Mouse (Mus musculus) frontal cortex, postnatal 25 days (tissue): ENCODE results near the gene 4930544D05Rik.
"Not testable (repeated sequence)": the region's sequence is repeated elsewhere in the genome, so short reads cannot be mapped to it uniquely, and the experiment has no call there.

Source experiments
- DNase-seq, 2 experiments: peaks; one replicate each; pipeline ENCODE4 v3.0.0; 2022; ENCODE audit warnings: low spot score in 2 of 2

4930544D05Rik gene

GRCm38 (mm10) chr11:70615516-70616093, at the start of gene 4930544D05Rik:
Gene 4930544D05Rik (plus strand): TSS chr11:70615848.
- DNase-seq = no peak

- no peak for DNase-seq
These were observed 49.1 kb upstream of the 4930544D05Rik start for GRCm38 (mm10) chr11:70566586-70566985.

GRCm38 (mm10) chr11:70570614-70571013, 45.0 kb upstream of the 4930544D05Rik start:
- DNase-seq = not testable (repeated sequence)

GRCm38 (mm10) chr11:70571641-70572040, 44.0 kb upstream of the 4930544D05Rik start:
- no peak for DNase-seq

GRCm38 (mm10) chr11:70572348-70572902, 43.2 kb upstream of the 4930544D05Rik start:
- no peak for DNase-seq

DNA sequence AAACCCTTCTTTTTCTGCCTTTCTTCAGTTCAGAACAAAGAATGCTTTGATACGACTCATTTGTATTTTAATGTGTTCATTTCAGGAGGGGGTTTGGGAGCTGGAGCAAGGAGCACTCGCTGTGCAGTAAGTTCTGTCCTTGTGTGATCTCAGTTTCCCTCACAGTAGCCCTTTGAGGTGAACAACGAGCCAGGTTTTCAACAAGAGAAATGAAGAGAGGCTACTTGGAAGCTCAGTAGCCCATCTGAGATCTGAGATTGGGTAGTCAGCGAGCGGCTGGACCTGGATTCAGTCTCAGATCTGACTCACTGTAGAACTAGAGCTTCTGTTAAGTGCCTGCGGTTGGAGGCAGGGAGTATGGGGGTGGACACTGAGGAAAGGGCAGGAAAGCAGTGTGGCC, 41.8 kb upstream of the 4930544D05Rik start:
- DNase-seq = no peak

- DNase-seq = no peak
These were observed 38.4 kb upstream of the 4930544D05Rik start for GRCm38 (mm10) chr11:70577201-70577600.

DNA sequence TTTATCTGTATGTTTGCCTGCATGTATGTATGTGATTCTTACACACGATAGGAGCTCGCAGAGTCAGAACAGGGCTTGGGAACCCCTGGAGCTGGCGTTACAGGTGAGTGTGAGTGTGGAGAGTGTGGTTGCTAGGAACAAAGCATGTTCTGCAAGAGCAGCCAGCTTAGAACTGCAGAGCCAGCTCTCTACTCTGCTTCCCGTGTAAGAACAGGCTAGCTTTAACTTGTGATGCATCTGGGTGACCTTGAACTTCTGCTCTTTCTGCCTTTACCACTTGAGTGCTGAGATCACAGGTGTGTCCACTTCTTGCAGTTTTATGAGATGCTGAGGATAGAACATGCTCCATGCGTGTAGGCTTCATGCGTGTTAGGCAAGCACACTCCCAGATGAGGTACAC, 36.7 kb upstream of the 4930544D05Rik start:
- DNase-seq = no peak

GRCm38 (mm10) chr11:70579710-70580357, 35.8 kb upstream of the 4930544D05Rik start:
- DNase-seq = no peak

- DNase-seq = no peak
These were observed 35.3 kb upstream of the 4930544D05Rik start for GRCm38 (mm10) chr11:70580358-70580720.

DNA sequence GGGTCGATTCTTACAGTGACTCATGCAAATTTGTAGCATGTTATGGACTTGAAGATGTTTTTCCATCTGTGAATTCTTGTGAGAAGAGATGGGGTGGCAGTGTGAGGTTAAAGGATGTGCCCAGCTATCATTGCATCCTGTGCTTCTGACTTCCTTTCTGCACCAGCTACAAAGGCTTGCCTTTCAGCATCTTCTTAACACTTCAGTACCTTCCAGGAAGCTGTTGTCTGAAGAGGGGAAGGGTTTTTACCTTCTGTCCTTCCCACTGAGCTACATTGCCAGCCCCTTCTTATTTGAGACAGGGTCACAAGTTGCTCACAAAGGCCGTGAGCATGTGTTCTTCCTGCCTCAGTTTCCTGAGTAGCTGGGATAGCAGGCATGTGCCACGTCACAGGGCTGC, 34.7 kb upstream of the 4930544D05Rik start:
- no peak for DNase-seq

GRCm38 (mm10) chr11:70582196-70582595, 33.5 kb upstream of the 4930544D05Rik start:
- DNase-seq = no peak

- DNase-seq = no peak
These were observed 32.5 kb upstream of the 4930544D05Rik start for GRCm38 (mm10) chr11:70583022-70583714.

DNA sequence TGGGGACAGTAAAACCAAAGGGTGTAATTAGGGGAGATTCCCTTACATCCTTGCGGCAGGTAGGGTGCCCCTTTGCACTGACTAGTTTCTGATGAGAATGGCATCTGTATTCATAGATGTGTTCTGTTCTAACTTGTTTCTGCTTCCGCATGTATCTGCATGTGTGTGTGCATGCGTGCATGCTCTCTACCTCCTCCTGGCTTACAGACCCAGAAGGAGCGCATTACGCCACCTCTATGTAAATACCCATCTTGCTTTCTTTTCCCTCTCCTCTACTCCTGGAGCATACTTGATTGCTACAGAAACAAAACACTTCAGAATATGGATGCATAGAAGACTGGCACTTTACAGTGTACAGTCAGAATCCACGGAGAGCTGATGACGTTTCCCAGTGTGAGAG, 31.9 kb upstream of the 4930544D05Rik start:
- DNase-seq = no peak

GRCm38 (mm10) chr11:70585457-70585856, 30.2 kb upstream of the 4930544D05Rik start:
- no peak for DNase-seq

DNA sequence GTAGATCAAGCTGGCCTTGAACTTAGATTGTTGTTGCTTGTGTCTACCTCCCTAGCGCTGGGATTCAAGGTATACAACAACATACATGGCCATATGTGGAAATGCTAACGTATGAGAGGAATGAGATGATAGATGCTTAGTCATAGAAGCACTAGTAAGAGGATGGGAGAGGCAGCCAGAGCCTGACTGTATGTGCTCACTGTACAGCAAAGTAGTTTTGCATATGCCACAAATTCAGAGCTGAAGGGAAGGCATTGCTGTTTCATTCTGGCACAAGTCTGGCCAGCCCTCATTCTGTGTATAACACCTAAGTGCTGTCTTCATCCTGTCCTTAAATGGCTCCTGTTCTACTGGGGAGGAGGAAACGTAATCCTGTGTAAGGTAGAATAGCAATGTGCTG, 29.4 kb upstream of the 4930544D05Rik start:
- DNase-seq = no peak

DNA sequence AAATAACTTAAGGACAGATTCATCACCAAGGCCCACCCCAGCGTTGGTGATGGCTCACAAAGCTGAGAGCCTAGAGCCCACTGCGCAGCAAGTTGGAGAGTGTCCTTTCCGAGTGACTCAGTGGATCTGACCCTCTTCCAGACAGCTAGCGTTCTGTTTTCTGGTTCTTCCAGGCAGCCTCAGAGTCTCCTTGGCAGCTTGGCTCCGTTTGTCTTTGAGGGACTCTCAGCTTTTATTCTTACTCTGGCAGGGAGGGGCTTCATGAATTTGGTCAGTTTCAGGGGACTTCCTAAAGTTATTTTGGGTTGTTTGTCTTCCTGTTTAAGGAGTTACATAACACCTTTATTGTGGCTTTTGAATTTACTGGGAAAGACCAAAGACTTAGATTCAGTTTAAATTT, 28.7 kb upstream of the 4930544D05Rik start:
- DNase-seq = no peak

- DNase-seq = no peak
These were observed 23.9 kb upstream of the 4930544D05Rik start for GRCm38 (mm10) chr11:70591733-70592132.

- DNase-seq = no peak
These were observed 21.2 kb upstream of the 4930544D05Rik start for GRCm38 (mm10) chr11:70594253-70594989.

- no peak for DNase-seq
These were observed 20.0 kb upstream of the 4930544D05Rik start for GRCm38 (mm10) chr11:70595638-70596037.

DNA sequence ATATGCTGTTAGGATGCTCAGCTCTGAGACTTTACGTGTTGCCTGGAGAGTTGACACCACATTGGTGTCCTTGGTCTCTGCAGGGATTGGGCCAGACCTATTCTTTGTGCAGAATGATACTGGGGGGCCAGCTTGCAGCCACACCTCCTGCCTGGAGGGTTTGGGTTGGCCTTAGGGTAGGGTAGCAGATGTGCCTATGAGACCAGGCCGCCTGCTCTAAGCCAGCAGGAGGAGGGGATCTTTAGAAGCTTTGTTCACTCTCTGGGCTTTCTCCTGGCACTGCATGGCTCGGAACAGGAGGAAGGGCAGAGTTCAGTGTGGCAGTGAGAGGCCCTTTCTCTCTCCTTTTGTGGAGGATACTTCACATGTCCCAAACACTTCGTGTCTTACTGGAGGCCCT, 19.6 kb upstream of the 4930544D05Rik start:
- DNase-seq = no peak

GRCm38 (mm10) chr11:70597301-70597700, 18.3 kb upstream of the 4930544D05Rik start:
- DNase-seq = no peak
